Mouse (Mus musculus) NIH3T3 (cell line): Measurements from ENCODE around the gene Larp1b.

ENCODE experiments used
- DNase-seq: peaks from one replicate; pipeline ENCODE4 v3.0.0-alpha.2; 2012; ENCODE audit warnings: low read depth

The Larp1b gene

GRCm38 (mm10) chr3:41021980-41022379 lies 72.4 kb downstream of the Larp1b start:
- peak; percentile 50 for DNase-seq

GRCm38 (mm10) chr3:41030705-41031104 lies 81.1 kb downstream of the Larp1b start:
- DNase-seq, result no peak

- peak; percentile 49 for DNase-seq
Measured at GRCm38 (mm10) chr3:41031286-41032210, 81.9 kb downstream of the Larp1b start.

- DNase-seq, result no peak
Measured at GRCm38 (mm10) chr3:41038297-41038916, 88.8 kb downstream of the Larp1b start.

GRCm38 (mm10) chr3:41041241-41041640 lies 91.6 kb downstream of the Larp1b start:
- DNase-seq, result no peak

- peak; percentile 76 for DNase-seq
Measured at GRCm38 (mm10) chr3:41042195-41042938, 92.7 kb downstream of the Larp1b start.

- no peak for DNase-seq
Measured at GRCm38 (mm10) chr3:41043756-41044354, 94.2 kb downstream of the Larp1b start.

- no peak for DNase-seq
Measured at GRCm38 (mm10) chr3:41047838-41048237, 98.2 kb downstream of the Larp1b start.

- DNase-seq, result no peak
Measured at GRCm38 (mm10) chr3:41053334-41053733, 103.7 kb downstream of the Larp1b start.

- peak; percentile 77 for DNase-seq
Measured at GRCm38 (mm10) chr3:41058395-41058794, 108.8 kb downstream of the Larp1b start.

GRCm38 (mm10) chr3:41059249-41059648 lies 109.6 kb downstream of the Larp1b start:
- DNase-seq, result no peak

- DNase-seq, result no peak
Measured at GRCm38 (mm10) chr3:41061831-41062565, 112.4 kb downstream of the Larp1b start.

- DNase-seq, result no peak
Measured at GRCm38 (mm10) chr3:41062758-41063157, 113.1 kb downstream of the Larp1b start.

GRCm38 (mm10) chr3:41065320-41065719 lies 115.7 kb downstream of the Larp1b start:
- DNase-seq, result no peak

- DNase-seq, result no peak
Measured at GRCm38 (mm10) chr3:41070519-41070918, 120.9 kb downstream of the Larp1b start.

- no peak for DNase-seq
Measured at GRCm38 (mm10) chr3:41075376-41075775, 125.7 kb downstream of the Larp1b start.

GRCm38 (mm10) chr3:41078673-41079072 lies 129.0 kb downstream of the Larp1b start:
- no peak for DNase-seq

- DNase-seq, result no peak
Measured at GRCm38 (mm10) chr3:41080724-41081123, 131.1 kb downstream of the Larp1b start.

GRCm38 (mm10) chr3:41081474-41082301 lies 132.1 kb downstream of the Larp1b start:
- peak; percentile 70 for DNase-seq

GRCm38 (mm10) chr3:41082520-41082884 lies 132.9 kb downstream of the Larp1b start:
- DNase-seq, result peak; percentile 48
